Mouse (Mus musculus): ENCODE data around the gene Ralgps2. TPM values are rescaled to one million over a fixed set of nuclear protein-coding genes. Genes with fewer than 3 reads are reported as not detected.

Gene Ralgps2
- polyA plus RNA-seq, 1 experiment from 2014 or later: 13.1 TPM

DNA sequence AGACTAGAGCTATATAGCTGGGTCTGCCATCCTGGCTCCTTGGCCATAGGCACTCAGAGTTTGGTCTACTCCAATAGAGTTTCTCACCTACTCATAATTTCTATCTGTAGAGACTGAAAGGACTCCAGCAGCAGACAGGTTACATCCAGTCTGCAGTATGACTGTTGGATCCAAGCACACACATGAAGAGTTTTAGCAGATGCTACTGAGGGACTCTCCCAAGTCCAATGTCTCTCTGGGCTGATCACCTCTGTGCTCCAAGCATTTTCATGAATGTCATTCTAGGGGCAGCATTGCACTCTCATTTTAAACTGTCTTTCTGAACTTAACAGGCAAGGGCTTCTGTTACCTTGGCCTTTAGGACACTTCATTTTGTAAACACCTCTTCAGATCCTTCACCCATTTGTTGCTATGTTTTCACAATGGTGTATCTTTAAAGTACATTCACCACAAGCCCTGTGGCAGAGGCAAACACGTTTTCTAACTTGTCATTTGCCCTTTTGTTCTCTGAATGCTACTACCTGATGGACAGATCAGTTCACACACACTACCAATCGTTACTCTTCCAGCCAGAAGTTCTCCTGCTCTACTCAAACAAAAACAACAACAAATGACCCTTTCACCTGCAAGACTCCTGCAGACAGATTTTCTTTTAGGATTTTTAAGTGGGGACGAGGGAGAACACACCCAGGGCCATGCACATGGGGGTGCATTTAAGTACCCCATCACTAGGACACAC is 7.2 kb downstream of the Ralgps2 start:
- Histone ChIP-seq H3K27me3 (ENCODE audit: control insufficient read depth, insufficient read depth, low read depth, low read length) (no peaks in the 10 kb centered on the region), H3K4me3 (ENCODE audit: low read depth, low read length) (no peak overlapping the region), H3K27ac (ENCODE audit: low read length) (no peak overlapping the region), H3K4me2 (ENCODE audit: low read depth, low read length) (no peak overlapping the region), H3K36me3 (ENCODE audit: control insufficient read depth, insufficient read depth) (no peaks in the 10 kb centered on the region), H3K9ac (ENCODE audit: low read depth, low read length) (no peak overlapping the region), H3K4me1 (ENCODE audit: control insufficient read depth, low read depth, low read length) (peaks cover 19% of the 10 kb centered on the region), H3K9me3 (replicated peaks; ENCODE audit: control insufficient read depth, low read length) (no peaks in the 10 kb centered on the region)
- 37% methylated on average over 3 of the region's 3 CpGs for whole genome bisulfite sequencing (ENCODE audit: insufficient replicate concordance)
- no peak for ATAC-seq (ENCODE audit: low read depth)

DNA sequence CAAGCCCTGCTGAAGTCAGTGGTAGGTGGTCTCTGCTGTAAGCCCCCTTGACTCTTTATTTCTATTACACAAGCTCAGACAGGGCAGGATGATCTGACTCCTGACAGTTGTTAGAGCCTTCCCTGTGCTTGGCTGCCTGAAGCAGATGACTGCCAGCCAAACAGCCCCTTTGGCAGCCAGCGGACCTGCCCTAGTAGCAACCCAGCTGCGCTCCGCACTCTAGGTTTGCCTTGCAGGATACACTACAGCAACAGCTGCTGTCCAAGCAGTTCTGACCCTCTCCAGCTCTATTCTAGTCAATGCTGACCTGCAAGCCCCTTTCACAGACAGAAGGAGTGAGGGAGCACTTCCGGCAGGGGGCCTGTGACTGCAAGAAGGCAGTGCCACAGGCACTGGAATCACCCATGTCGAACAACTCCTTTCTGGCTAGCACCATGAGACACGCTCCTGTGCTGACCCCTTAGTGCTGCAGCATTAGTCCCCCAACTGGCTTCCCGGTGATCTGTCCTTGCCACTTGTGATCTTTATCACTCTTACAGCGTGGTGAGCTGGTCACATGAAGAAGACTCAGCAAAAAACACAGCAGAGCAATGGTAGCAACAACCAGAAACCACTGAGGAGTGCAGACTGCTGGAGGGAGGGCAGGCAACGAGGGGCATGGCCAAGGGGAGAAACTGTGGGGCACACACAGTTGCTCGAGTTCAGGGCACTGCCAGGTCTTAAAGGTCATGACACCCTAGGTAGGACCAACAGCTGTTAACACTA is 8.1 kb downstream of the Ralgps2 start:
- Histone ChIP-seq H3K4me3 (ENCODE audit: low read depth, low read length) (no peak overlapping the region), H3K9me3 (replicated peaks; ENCODE audit: control insufficient read depth, low read length) (no peaks in the 10 kb centered on the region), H3K4me2 (ENCODE audit: low read depth, low read length) (no peak overlapping the region), H3K36me3 (ENCODE audit: control insufficient read depth, insufficient read depth) (no peaks in the 10 kb centered on the region), H3K27me3 (ENCODE audit: control insufficient read depth, insufficient read depth, low read depth, low read length) (no peaks in the 10 kb centered on the region), H3K27ac (ENCODE audit: low read length) (no peak overlapping the region), H3K4me1 (ENCODE audit: control insufficient read depth, low read depth, low read length) (peaks cover 19% of the 10 kb centered on the region), H3K9ac (ENCODE audit: low read depth, low read length) (no peak overlapping the region)
- ATAC-seq (ENCODE audit: low read depth): 0 out of 2 replicates have a peak, but pooled peaks have one; percentile 5
- 42% methylated on average over 10 of the region's 10 CpGs for WGBS (ENCODE audit: insufficient replicate concordance)

DNA sequence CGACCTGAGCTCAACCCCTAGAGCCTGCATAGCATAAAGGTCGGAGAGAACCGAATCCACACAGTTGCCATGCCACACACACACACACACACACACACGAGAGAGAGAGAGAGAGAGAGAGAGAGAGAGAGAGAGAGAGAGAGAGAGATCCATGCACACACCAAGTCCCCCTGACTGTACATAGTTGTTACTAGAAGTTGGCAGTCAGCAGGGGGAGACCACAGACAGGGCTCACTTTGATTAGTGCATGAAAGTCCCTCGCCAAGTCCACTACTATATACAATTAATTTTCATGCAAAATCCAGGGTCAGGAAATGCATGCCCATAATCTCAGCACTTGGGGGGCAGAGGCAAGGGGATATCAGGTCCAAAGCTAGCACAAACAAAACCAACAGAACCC is 9.2 kb downstream of the Ralgps2 start:
- peaks cover 19% of the 10 kb centered on the region for H3K4me1 ChIP-seq (ENCODE audit: control insufficient read depth, low read depth, low read length)
- no peak overlapping the region for H3K27ac ChIP-seq (ENCODE audit: low read length)
- no peaks in the 10 kb centered on the region for H3K9me3 ChIP-seq (replicated peaks; ENCODE audit: control insufficient read depth, low read length)
- no peak overlapping the region for H3K4me2 ChIP-seq (ENCODE audit: low read depth, low read length)
- no peaks in the 10 kb centered on the region for H3K36me3 ChIP-seq (ENCODE audit: control insufficient read depth, insufficient read depth)
- no peak for ATAC-seq (ENCODE audit: low read depth)
- no peaks in the 10 kb centered on the region for H3K27me3 ChIP-seq (ENCODE audit: control insufficient read depth, insufficient read depth, low read depth, low read length)
- 40% methylated on average over 5 of the region's 5 CpGs for WGBS (ENCODE audit: insufficient replicate concordance)
- no peak overlapping the region for H3K4me3 ChIP-seq (ENCODE audit: low read depth, low read length)
- H3K9ac ChIP-seq (ENCODE audit: low read depth, low read length): no peak overlapping the region

DNA sequence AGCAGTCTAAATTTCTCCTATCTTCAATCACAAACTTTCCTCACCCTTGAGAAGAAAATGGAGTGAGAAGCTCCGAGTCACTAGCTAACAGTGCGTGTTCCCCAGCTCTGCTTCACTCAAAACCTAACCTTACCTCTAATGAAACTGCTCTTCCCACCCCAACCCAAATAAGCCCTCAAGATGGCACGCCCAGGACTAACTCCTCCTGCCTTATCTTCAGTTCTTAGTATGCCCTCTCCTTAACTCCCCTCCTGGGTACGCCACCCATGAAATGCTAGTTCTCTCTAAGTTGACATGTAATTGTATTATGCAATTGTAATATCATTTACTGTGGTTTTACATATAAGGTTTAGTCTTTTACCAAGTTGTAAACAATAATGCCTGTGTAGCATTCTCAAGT is 11.2 kb downstream of the Ralgps2 start:
- 34% methylated on average over 4 of the region's 4 CpGs for WGBS (ENCODE audit: insufficient replicate concordance)

DNA sequence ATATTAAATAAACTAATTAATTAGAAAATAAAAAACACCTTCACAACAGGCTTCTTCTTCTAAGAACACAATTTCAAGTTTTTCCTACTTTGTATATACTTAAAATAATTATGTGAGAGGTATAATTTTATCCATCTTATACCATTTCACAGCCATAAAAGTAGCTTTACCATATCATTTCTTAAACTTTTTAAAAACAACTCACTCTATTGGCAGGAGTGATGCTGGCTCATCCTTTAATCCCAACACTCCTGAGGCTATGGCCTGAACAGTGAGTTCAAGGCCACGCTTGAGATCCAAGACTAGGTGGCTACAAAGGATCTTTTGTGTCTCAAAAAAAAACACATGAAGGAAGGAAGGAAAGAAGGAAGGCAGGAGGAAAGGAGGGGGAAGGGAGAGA is 15.9 kb downstream of the Ralgps2 start:
- 78% methylated on average over 1 of the region's 1 CpGs for WGBS (ENCODE audit: insufficient replicate concordance)

More for the DNA sequence above, 11.2 kb downstream of the Ralgps2 start:
- H3K27ac ChIP-seq (ENCODE audit: low read length): no peak overlapping the region
- H3K4me2 ChIP-seq (ENCODE audit: low read depth, low read length): no peak overlapping the region
- H3K27me3 ChIP-seq (ENCODE audit: control insufficient read depth, insufficient read depth, low read depth, low read length): no peaks in the 10 kb centered on the region
- H3K9ac ChIP-seq (ENCODE audit: low read depth, low read length): no peak overlapping the region
- no peaks in the 10 kb centered on the region for H3K9me3 ChIP-seq (replicated peaks; ENCODE audit: control insufficient read depth, low read length)
- H3K4me1 ChIP-seq (ENCODE audit: control insufficient read depth, low read depth, low read length): peaks cover 19% of the 10 kb centered on the region
- no peak overlapping the region for H3K4me3 ChIP-seq (ENCODE audit: low read depth, low read length)
- H3K36me3 ChIP-seq (ENCODE audit: control insufficient read depth, insufficient read depth): no peaks in the 10 kb centered on the region
- peak; percentile 67 for ATAC-seq (ENCODE audit: low read depth)

DNA sequence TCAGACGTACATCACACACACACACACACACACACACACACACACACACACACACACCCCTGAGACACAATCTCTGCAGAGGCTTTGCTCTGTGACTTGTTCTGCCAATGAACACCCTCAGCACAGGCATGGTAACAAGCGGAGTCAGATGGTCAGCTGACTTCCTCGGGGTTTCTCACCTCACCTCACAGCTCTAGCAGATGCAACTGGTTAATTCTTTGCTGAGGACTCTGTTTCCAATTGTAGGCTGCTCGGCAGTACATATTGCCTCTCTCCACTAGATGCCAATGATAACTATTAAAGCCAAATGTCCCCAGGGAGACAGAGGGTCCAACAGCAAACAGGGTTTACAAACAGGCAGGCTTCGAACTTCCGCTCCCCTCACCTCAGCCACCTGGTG is 16.5 kb downstream of the Ralgps2 start:
- H3K36me3 ChIP-seq (ENCODE audit: control insufficient read depth, insufficient read depth): no peaks in the 10 kb centered on the region
- H3K27me3 ChIP-seq (ENCODE audit: control insufficient read depth, insufficient read depth, low read depth, low read length): no peaks in the 10 kb centered on the region
- no peak overlapping the region for H3K27ac ChIP-seq (ENCODE audit: low read length)
- H3K9me3 ChIP-seq (replicated peaks; ENCODE audit: control insufficient read depth, low read length): no peaks in the 10 kb centered on the region
- H3K9ac ChIP-seq (ENCODE audit: low read depth, low read length): no peak overlapping the region
- 60% methylated on average over 6 of the region's 6 CpGs for WGBS (ENCODE audit: insufficient replicate concordance)
- H3K4me3 ChIP-seq (ENCODE audit: low read depth, low read length): no peak overlapping the region
- H3K4me2 ChIP-seq (ENCODE audit: low read depth, low read length): no peak overlapping the region
- no peak for ATAC-seq (ENCODE audit: low read depth)
- H3K4me1 ChIP-seq (ENCODE audit: control insufficient read depth, low read depth, low read length): peaks cover 4% of the 10 kb centered on the region

More for the DNA sequence above, 15.9 kb downstream of the Ralgps2 start:
- Histone ChIP-seq H3K4me1 (ENCODE audit: control insufficient read depth, low read depth, low read length) (peaks cover 7% of the 10 kb centered on the region), H3K9ac (ENCODE audit: low read depth, low read length) (no peak overlapping the region), H3K36me3 (ENCODE audit: control insufficient read depth, insufficient read depth) (no peaks in the 10 kb centered on the region), H3K4me2 (ENCODE audit: low read depth, low read length) (no peak overlapping the region), H3K27ac (ENCODE audit: low read length) (no peak overlapping the region), H3K27me3 (ENCODE audit: control insufficient read depth, insufficient read depth, low read depth, low read length) (no peaks in the 10 kb centered on the region), H3K4me3 (ENCODE audit: low read depth, low read length) (no peak overlapping the region), H3K9me3 (replicated peaks; ENCODE audit: control insufficient read depth, low read length) (no peaks in the 10 kb centered on the region)
- ATAC-seq (ENCODE audit: low read depth): no peak

DNA sequence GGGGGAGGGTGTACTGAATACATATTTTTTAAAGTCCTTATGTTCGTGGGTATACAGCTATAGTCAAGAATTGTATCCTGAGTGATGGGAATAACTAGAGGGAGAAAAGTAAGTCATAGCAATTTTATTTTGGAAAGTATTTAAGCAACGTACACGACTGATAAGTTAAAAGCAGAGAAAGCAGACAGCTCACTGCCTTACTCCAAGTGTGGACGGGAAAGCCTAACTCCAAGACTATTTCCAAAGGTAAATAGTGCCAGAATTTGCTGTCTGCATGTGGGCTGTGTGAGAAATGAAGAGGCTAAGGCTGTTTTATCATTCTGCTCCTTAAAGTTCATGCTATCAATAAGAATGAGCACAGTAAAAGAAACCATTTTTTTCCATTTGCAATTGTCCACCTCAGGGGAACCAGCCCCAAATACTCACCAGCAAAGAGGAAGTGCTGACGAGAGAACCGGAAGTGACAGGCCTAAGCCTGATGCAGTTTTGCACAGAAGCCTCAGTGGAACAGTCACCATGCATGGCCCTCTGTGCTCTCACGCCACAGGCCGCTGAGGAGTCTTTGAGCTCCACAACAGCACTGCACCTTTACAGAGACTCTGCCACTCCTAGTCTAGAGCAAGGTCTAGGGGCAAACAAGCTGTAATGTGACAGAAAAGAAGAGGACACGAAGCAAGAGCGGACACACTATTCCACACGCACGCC is 18.0 kb downstream of the Ralgps2 start:
- Histone ChIP-seq H3K27me3 (ENCODE audit: control insufficient read depth, insufficient read depth, low read depth, low read length) (no peaks in the 10 kb centered on the region), H3K9ac (ENCODE audit: low read depth, low read length) (no peak overlapping the region), H3K4me1 (ENCODE audit: control insufficient read depth, low read depth, low read length) (peaks cover 4% of the 10 kb centered on the region), H3K4me2 (ENCODE audit: low read depth, low read length) (no peak overlapping the region), H3K27ac (ENCODE audit: low read length) (peak overlapping the region; percentile 55; the same call in 1 of the 2 replicates), H3K4me3 (ENCODE audit: low read depth, low read length) (no peak overlapping the region), H3K9me3 (replicated peaks; ENCODE audit: control insufficient read depth, low read length) (no peaks in the 10 kb centered on the region), H3K36me3 (ENCODE audit: control insufficient read depth, insufficient read depth) (no peaks in the 10 kb centered on the region)
- ATAC-seq (ENCODE audit: low read depth): no peak
- WGBS (ENCODE audit: insufficient replicate concordance): 48% methylated on average over 12 of the region's 12 CpGs

DNA sequence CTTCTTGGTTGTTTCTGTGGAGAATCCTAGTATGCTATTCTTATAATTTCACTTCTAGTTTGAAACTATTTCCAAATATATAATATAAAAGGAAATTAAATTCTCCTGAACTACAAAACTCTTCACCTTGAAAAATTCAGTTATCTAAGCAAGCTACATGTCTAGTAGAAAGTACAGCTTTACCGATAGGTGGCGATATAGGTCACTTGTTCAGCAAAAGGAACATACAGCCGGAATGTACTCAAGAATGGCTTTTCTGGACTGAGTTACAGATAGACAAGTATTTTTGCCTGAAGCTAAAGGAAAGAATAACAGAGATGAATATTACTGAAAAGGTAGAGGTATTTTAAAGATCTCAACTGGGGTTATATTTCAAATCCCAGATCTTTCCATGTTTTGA is 22.0 kb downstream of the Ralgps2 start:
- Histone ChIP-seq H3K4me3 (ENCODE audit: low read depth, low read length) (no peak overlapping the region), H3K27me3 (ENCODE audit: control insufficient read depth, insufficient read depth, low read depth, low read length) (no peaks in the 10 kb centered on the region), H3K36me3 (ENCODE audit: control insufficient read depth, insufficient read depth) (no peaks in the 10 kb centered on the region), H3K4me1 (ENCODE audit: control insufficient read depth, low read depth, low read length) (peaks cover 4% of the 10 kb centered on the region), H3K4me2 (ENCODE audit: low read depth, low read length) (no peak overlapping the region), H3K9ac (ENCODE audit: low read depth, low read length) (no peak overlapping the region), H3K27ac (ENCODE audit: low read length) (no peak overlapping the region), H3K9me3 (replicated peaks; ENCODE audit: control insufficient read depth, low read length) (no peaks in the 10 kb centered on the region)
- 7% methylated on average over 3 of the region's 3 CpGs for WGBS (ENCODE audit: insufficient replicate concordance)
- no peak; the same call in 1 of the 2 replicates for ATAC-seq (ENCODE audit: low read depth)

Measured in liver, embryonic 16.5 days (tissue).